Mouse (Mus musculus) ES-E14 (cell line): Measurements from ENCODE around the gene Rasgef1b.

ENCODE experiments used
- HCFC1 ChIP-seq: IDR thresholded peaks from 2 replicates; pipeline ENCODE4 v1.6.1; 2012; ENCODE audit warnings: low read length, inconsistent platforms, borderline replicate concordance; ENCODE audit not compliant: insufficient read depth
- MAFK ChIP-seq: IDR thresholded peaks from 2 replicates; pipeline ENCODE4 v1.6.1; 2014; ENCODE audit warnings: mild to moderate bottlenecking, low read depth, low read length, inconsistent platforms; ENCODE audit not compliant: insufficient read depth
- ZC3H11A ChIP-seq: IDR thresholded peaks from 2 replicates; pipeline ENCODE4 v1.6.1; 2012; ENCODE audit warnings: low read depth, mild to moderate bottlenecking, inconsistent platforms, low read length, borderline replicate concordance
- ZNF384 ChIP-seq: IDR thresholded peaks from 2 replicates; pipeline ENCODE4 v1.6.1; 2012; ENCODE audit warnings: low read depth, low read length, inconsistent platforms

DNA sequence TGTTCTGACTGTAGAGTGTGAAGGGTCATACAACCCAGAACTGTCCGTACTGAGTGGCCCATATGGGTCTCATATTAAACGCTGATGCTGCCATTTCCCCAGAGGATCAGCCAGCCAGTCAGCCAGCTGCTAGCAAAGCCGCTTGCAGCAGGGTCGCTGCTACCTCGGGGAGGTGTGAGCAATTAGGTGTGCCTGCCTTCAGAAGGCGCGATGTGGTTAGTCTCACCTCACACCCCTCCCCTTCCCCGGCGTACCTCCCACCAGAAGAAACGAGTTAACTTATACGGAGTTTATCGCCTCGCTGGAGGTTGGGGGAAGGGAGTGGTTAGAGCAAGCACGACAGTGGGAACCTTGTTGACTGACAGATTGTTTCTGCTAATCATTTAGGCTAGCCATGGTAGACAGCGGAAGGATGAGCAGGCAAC lies 826 bp downstream of the Rasgef1b start:
- TF ChIP-seq ZNF384 = no peak
- TF ChIP-seq MAFK = no peak
- TF ChIP-seq HCFC1 = no peak
- no peak for TF ChIP-seq ZC3H11A
